Mouse (Mus musculus) macrophage (primary cell): ENCODE data around the gene Lcmt1. TPM values are rescaled to one million over a fixed set of nuclear protein-coding genes. Genes with fewer than 3 reads are reported as not detected.
A peak's percentile ranks its signal among the peaks of the same experiment; 100 is the strongest.

ENCODE experiments used
- H3K27ac ChIP-seq: fragments of 350-480 bp; formaldehyde crosslinking; 2 replicates; pipeline ENCODE4 v1.9.0; 2021
- H3K36me3 ChIP-seq: fragments of 350-480 bp; formaldehyde crosslinking; 2 replicates; pipeline ENCODE4 v1.9.0; 2021; ENCODE audit errors: inconsistent target
- H3K4me3 ChIP-seq: fragments of 350-480 bp; formaldehyde crosslinking; 2 replicates; pipeline ENCODE4 v1.9.0; 2021; ENCODE audit errors: inconsistent target
- H3K79me2 ChIP-seq: fragments of 350-480 bp; formaldehyde crosslinking; 2 replicates; pipeline ENCODE4 v1.9.0; 2021; ENCODE audit errors: inconsistent target
- WGBS: methylation state at CpG from one replicate; pipeline ENCODE4 v1.1.7; 2026; ENCODE audit warnings: inconsistent platforms; ENCODE audit not compliant: missing documents; 5-methylcytosine and 5-hydroxymethylcytosine counted together
- polyA plus RNA-seq: library from polyadenylated mRNA; stranded (reverse); fragments of 250-400 nt; gene quantifications from 3 replicates; pipeline ENCODE4 v1.2.4, GENCODE M21; 2018; ENCODE audit warnings: inconsistent platforms

Gene Lcmt1
- polyA plus RNA-seq, 1 experiment from 2014 or later: 14.4 TPM

- Histone ChIP-seq H3K27ac (peak overlapping the region; percentile 98), H3K79me2 (peaks cover 74% of the 10 kb centered on the region), H3K36me3 (peaks cover 16% of the 10 kb centered on the region; the same call in 1 of the 2 replicates), H3K4me3 (peak overlapping the region; percentile 91)
- 58% methylated on average over 10 of the region's 16 CpGs for WGBS
Observed at GRCm38 (mm10) chr7:123367218-123368150, 2.1 kb upstream of the Lcmt1 start.

- peaks cover 67% of the 10 kb centered on the region for H3K79me2 ChIP-seq
- peak overlapping the region; percentile 91 for H3K4me3 ChIP-seq
- peak overlapping the region; percentile 98 for H3K27ac ChIP-seq
- H3K36me3 ChIP-seq: peaks cover 11% of the 10 kb centered on the region; the same call in 1 of the 2 replicates
- 8% methylated on average over 2 of the region's 2 CpGs for WGBS
Observed at GRCm38 (mm10) chr7:123368187-123368586, 1.4 kb upstream of the Lcmt1 start.

GRCm38 (mm10) chr7:123368778-123369746 is 522 bp upstream of the Lcmt1 start:
- peaks cover 58% of the 10 kb centered on the region for H3K79me2 ChIP-seq
- H3K4me3 ChIP-seq: peak overlapping the region; percentile 91
- WGBS: 2% methylated on average over 48 of the region's 51 CpGs
- H3K27ac ChIP-seq: peak overlapping the region; percentile 98
- H3K36me3 ChIP-seq: peaks cover 6% of the 10 kb centered on the region; the same call in 1 of the 2 replicates

- Histone ChIP-seq H3K27ac (peak overlapping the region; percentile 71), H3K4me3 (peak overlapping the region; percentile 59), H3K79me2 (peaks cover 42% of the 10 kb centered on the region), H3K36me3 (no peaks in the 10 kb centered on the region)
- WGBS: 68% methylated on average over 9 of the region's 9 CpGs
Observed at GRCm38 (mm10) chr7:123370700-123371099, 1.1 kb downstream of the Lcmt1 start.

GRCm38 (mm10) chr7:123371501-123371900 is 1.9 kb downstream of the Lcmt1 start:
- peak overlapping the region; percentile 71 for H3K27ac ChIP-seq
- 21% methylated on average over 3 of the region's 3 CpGs for WGBS

GRCm38 (mm10) chr7:123377443-123378400 is 8.1 kb downstream of the Lcmt1 start:
- Histone ChIP-seq H3K36me3 (no peaks in the 10 kb centered on the region), H3K79me2 (peaks cover 46% of the 10 kb centered on the region; the same call in 1 of the 2 replicates), H3K27ac (peak overlapping the region; percentile 39), H3K4me3 (peak overlapping the region; percentile 94)
- 6% methylated on average over 35 of the region's 41 CpGs for WGBS

More at GRCm38 (mm10) chr7:123371501-123371900, 1.9 kb downstream of the Lcmt1 start:
- Histone ChIP-seq H3K4me3 (no peak overlapping the region), H3K79me2 (peaks cover 34% of the 10 kb centered on the region), H3K36me3 (no peaks in the 10 kb centered on the region)

GRCm38 (mm10) chr7:123385693-123386407 is 16.3 kb downstream of the Lcmt1 start:
- Histone ChIP-seq H3K36me3 (no peaks in the 10 kb centered on the region), H3K79me2 (peaks cover 21% of the 10 kb centered on the region; the same call in 1 of the 2 replicates), H3K4me3 (no peak overlapping the region), H3K27ac (no peak overlapping the region)
- 89% methylated on average over 11 of the region's 11 CpGs for WGBS

- H3K27ac ChIP-seq: no peak overlapping the region
- no peaks in the 10 kb centered on the region for H3K79me2 ChIP-seq
- no peak overlapping the region for H3K4me3 ChIP-seq
- no peaks in the 10 kb centered on the region for H3K36me3 ChIP-seq
- WGBS: 96% methylated on average over 6 of the region's 6 CpGs
Observed at GRCm38 (mm10) chr7:123389686-123390280, 20.2 kb downstream of the Lcmt1 start.

- Histone ChIP-seq H3K36me3 (no peaks in the 10 kb centered on the region), H3K27ac (no peak overlapping the region), H3K79me2 (no peaks in the 10 kb centered on the region), H3K4me3 (no peak overlapping the region)
- WGBS: 94% methylated on average over 6 of the region's 6 CpGs
Observed at GRCm38 (mm10) chr7:123394271-123394670, 24.7 kb downstream of the Lcmt1 start.

- H3K27ac ChIP-seq: peak overlapping the region; percentile 42
- no peaks in the 10 kb centered on the region for H3K79me2 ChIP-seq
- no peaks in the 10 kb centered on the region for H3K36me3 ChIP-seq
- H3K4me3 ChIP-seq: no peak overlapping the region
- WGBS: 95% methylated on average over 5 of the region's 5 CpGs
Observed at GRCm38 (mm10) chr7:123396900-123397299, 27.3 kb downstream of the Lcmt1 start.

GRCm38 (mm10) chr7:123397369-123397768 is 27.8 kb downstream of the Lcmt1 start:
- no peak overlapping the region for H3K4me3 ChIP-seq
- H3K36me3 ChIP-seq: no peaks in the 10 kb centered on the region
- no peaks in the 10 kb centered on the region for H3K79me2 ChIP-seq
- 22% methylated on average over 8 of the region's 8 CpGs for WGBS
- H3K27ac ChIP-seq: peak overlapping the region; percentile 42

- WGBS: 89% methylated on average over 8 of the region's 8 CpGs
- no peaks in the 10 kb centered on the region for H3K79me2 ChIP-seq
- H3K36me3 ChIP-seq: 0 out of 2 replicates have a peak, but pooled peaks cover 2% of the 10 kb centered on the region
- H3K4me3 ChIP-seq: no peak overlapping the region
- peak overlapping the region; percentile 42; the same call in 1 of the 2 replicates for H3K27ac ChIP-seq
Observed at GRCm38 (mm10) chr7:123397931-123398330, 28.3 kb downstream of the Lcmt1 start.
